Mouse (Mus musculus): Measurements from ENCODE around the gene Adcy4. TPM values are rescaled to one million over a fixed set of nuclear protein-coding genes. Genes with fewer than 3 reads are reported as not detected.

The Adcy4 gene
- polyA plus RNA-seq, 1 experiment from 2014 or later: 15.3 TPM

DNA sequence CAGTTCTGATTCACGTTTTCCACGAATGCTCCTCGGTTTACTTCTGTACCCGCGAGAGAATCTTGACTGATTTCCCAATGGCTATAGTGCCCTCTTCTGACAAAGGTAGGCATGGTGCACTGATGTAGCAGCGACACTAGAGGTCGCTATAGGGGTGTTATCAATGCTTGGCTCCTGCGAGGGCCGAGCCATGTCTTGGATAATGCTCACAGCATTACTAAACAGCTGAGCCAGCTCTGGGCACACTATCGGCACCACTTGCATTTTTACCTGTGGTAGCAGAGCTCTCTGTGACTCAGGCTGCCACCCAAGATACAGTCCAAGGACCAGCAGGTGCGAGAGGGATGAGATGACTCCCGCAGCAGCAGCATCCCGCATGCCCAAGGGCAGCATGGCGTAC, 2.6 kb downstream of the Adcy4 start:
- Histone ChIP-seq H3K9me3 (replicated peaks; ENCODE audit: control insufficient read depth, low read length) (no peaks in the 10 kb centered on the region), H3K4me3 (ENCODE audit: low read length) (peak overlapping the region; percentile 28), H3K27me3 (ENCODE audit: control insufficient read depth, insufficient read depth, low read length) (peaks cover 29% of the 10 kb centered on the region), H3K36me3 (ENCODE audit: control insufficient read depth, insufficient read depth) (no peaks in the 10 kb centered on the region), H3K4me1 (ENCODE audit: control insufficient read depth, insufficient read depth, low read length) (peaks cover 18% of the 10 kb centered on the region), H3K27ac (ENCODE audit: low read length) (peak overlapping the region; percentile 27; the same call in 1 of the 2 replicates), H3K4me2 (ENCODE audit: low read depth, low read length) (peak overlapping the region; percentile 57), H3K9ac (ENCODE audit: low read length) (peak overlapping the region; percentile 43; the same call in 1 of the 2 replicates)
- 14% methylated on average over 14 of the region's 14 CpGs for WGBS
- ATAC-seq (replicated peaks; ENCODE audit: extremely low read depth, insufficient read depth, low FRiP score): peak; percentile 69

DNA sequence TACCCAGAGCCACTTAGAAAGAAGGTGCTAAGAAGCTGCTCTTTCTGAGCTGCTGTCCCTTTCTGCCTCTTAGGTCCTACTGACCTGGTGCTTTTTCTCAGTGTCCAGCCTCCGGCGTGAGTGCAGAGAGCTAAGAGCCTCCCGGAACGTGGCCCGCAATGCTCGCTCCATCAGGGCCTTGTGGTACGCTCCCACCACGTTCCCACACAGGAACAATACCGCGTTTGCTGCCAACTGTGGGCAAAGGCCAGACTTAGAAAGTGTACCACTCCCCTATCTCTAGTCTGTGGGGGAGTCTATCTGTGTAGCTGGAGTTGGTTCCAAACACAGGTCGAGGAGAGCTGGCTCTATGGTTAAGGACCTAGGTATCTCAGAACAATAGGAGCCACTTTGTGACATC, 3.2 kb downstream of the Adcy4 start:
- H3K27me3 ChIP-seq (ENCODE audit: control insufficient read depth, insufficient read depth, low read length): peaks cover 29% of the 10 kb centered on the region

DNA sequence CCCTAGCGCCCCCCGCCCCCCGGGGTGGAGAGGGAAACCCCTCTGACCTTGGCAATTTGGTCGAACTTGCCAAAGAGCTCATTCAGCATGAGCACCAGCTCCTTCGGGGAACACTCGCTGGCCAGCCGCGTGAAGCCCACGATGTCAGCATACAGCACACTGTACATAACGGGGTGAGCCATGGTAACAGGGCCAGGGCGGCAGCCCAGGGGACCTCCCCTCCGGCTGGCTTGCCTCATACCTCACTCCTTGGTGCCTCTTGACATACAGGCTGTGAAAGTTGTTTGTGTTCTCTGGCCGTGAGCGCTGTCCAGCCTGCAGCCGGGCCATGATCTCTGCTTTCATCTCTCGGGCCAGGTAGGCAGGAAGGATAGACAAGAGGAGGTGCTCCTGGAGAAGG, 4.2 kb downstream of the Adcy4 start:
- no peak overlapping the region for H3K4me3 ChIP-seq (ENCODE audit: low read length)
- H3K27ac ChIP-seq (ENCODE audit: low read length): no peak overlapping the region
- H3K27me3 ChIP-seq (ENCODE audit: control insufficient read depth, insufficient read depth, low read length): peaks cover 24% of the 10 kb centered on the region
- H3K9me3 ChIP-seq (replicated peaks; ENCODE audit: control insufficient read depth, low read length): no peaks in the 10 kb centered on the region
- peaks cover 18% of the 10 kb centered on the region for H3K4me1 ChIP-seq (ENCODE audit: control insufficient read depth, insufficient read depth, low read length)
- no peak overlapping the region for H3K4me2 ChIP-seq (ENCODE audit: low read depth, low read length)
- WGBS: 45% methylated on average over 16 of the region's 16 CpGs
- no peak for ATAC-seq (replicated peaks; ENCODE audit: extremely low read depth, insufficient read depth, low FRiP score)
- H3K9ac ChIP-seq (ENCODE audit: low read length): no peak overlapping the region
- H3K36me3 ChIP-seq (ENCODE audit: control insufficient read depth, insufficient read depth): no peaks in the 10 kb centered on the region

More for the DNA sequence above, 3.2 kb downstream of the Adcy4 start:
- WGBS: 74% methylated on average over 11 of the region's 11 CpGs
- peak overlapping the region; percentile 57; the same call in 1 of the 2 replicates for H3K4me2 ChIP-seq (ENCODE audit: low read depth, low read length)
- no peak overlapping the region for H3K27ac ChIP-seq (ENCODE audit: low read length)
- H3K4me1 ChIP-seq (ENCODE audit: control insufficient read depth, insufficient read depth, low read length): peaks cover 18% of the 10 kb centered on the region
- no peak for ATAC-seq (replicated peaks; ENCODE audit: extremely low read depth, insufficient read depth, low FRiP score)
- H3K36me3 ChIP-seq (ENCODE audit: control insufficient read depth, insufficient read depth): no peaks in the 10 kb centered on the region
- H3K9ac ChIP-seq (ENCODE audit: low read length): no peak overlapping the region
- H3K9me3 ChIP-seq (replicated peaks; ENCODE audit: control insufficient read depth, low read length): no peaks in the 10 kb centered on the region
- no peak overlapping the region for H3K4me3 ChIP-seq (ENCODE audit: low read length)

DNA sequence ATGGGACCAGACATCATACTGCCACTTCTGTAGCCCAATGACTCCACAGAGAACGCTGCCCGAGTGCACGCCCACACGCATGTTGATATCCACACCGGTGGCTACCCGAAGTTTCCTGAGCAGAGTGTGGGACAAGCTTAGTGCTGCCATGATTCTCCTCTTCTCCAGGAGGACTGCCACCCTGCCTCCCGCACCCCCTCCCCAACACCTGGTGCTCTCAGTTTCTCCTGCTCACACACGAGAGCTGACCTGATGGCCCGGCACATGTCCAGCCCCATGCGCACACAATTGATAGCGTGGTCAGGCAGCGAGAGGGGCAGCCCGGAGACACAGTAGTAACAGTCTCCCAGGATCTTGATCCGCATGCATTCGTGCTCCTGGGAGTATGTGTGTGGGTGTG, 5.2 kb downstream of the Adcy4 start:
- Histone ChIP-seq H3K36me3 (ENCODE audit: control insufficient read depth, insufficient read depth) (no peaks in the 10 kb centered on the region), H3K4me3 (ENCODE audit: low read length) (no peak overlapping the region), H3K27me3 (ENCODE audit: control insufficient read depth, insufficient read depth, low read length) (peaks cover 18% of the 10 kb centered on the region), H3K9ac (ENCODE audit: low read length) (no peak overlapping the region), H3K4me1 (ENCODE audit: control insufficient read depth, insufficient read depth, low read length) (peaks cover 16% of the 10 kb centered on the region), H3K27ac (ENCODE audit: low read length) (no peak overlapping the region), H3K9me3 (replicated peaks; ENCODE audit: control insufficient read depth, low read length) (no peaks in the 10 kb centered on the region), H3K4me2 (ENCODE audit: low read depth, low read length) (no peak overlapping the region)
- no peak for ATAC-seq (replicated peaks; ENCODE audit: extremely low read depth, insufficient read depth, low FRiP score)
- WGBS: 81% methylated on average over 15 of the region's 15 CpGs

DNA sequence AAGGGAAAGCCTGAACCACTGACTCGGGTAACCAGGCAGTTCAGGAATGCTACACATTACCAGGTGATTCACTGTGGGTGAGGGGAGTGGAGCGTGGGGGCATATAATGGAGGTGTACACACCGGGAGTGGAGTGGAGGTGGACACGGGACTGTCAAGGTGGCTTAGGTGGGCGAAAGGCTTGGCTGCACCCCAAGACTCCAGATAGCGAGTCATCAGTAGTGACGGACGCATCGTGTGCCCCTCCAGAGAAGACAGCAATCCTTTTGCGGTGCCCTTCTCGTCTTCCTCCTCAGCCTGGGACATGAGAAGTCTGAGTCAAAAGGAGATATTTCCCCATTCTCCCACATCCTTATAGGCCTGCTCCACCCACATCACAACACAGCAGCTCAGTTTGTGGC, 6.1 kb downstream of the Adcy4 start:
- Histone ChIP-seq H3K4me2 (ENCODE audit: low read depth, low read length) (no peak overlapping the region), H3K4me1 (ENCODE audit: control insufficient read depth, insufficient read depth, low read length) (peaks cover 16% of the 10 kb centered on the region), H3K27me3 (ENCODE audit: control insufficient read depth, insufficient read depth, low read length) (peaks cover 14% of the 10 kb centered on the region), H3K36me3 (ENCODE audit: control insufficient read depth, insufficient read depth) (no peaks in the 10 kb centered on the region), H3K4me3 (ENCODE audit: low read length) (no peak overlapping the region), H3K27ac (ENCODE audit: low read length) (no peak overlapping the region), H3K9ac (ENCODE audit: low read length) (no peak overlapping the region), H3K9me3 (replicated peaks; ENCODE audit: control insufficient read depth, low read length) (no peaks in the 10 kb centered on the region)
- ATAC-seq (replicated peaks; ENCODE audit: extremely low read depth, insufficient read depth, low FRiP score): no peak
- WGBS: 80% methylated on average over 11 of the region's 11 CpGs

DNA sequence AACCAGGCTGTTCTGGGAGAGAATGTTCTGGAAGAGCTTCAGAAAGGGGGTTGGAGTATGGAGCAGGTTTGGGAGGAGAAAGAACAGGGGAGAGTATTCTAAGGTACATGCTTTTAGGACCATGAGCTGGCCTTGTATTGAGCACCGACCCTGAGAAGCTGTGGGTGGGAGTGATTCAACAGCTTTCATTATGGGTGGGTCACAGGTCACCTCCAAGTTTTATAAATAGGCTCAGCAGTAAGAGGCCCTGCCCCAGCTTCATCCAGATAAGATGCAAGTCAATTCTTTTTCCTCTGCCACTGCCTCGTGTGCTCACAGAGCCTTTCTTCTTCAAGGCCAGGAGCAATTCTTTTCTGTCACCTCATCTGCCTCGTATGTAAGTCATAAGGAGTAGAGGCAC, 6.7 kb downstream of the Adcy4 start:
- H3K4me3 ChIP-seq (ENCODE audit: low read length): no peak overlapping the region
- no peaks in the 10 kb centered on the region for H3K9me3 ChIP-seq (replicated peaks; ENCODE audit: control insufficient read depth, low read length)
- H3K27ac ChIP-seq (ENCODE audit: low read length): no peak overlapping the region
- WGBS: 31% methylated on average over 3 of the region's 3 CpGs
- H3K4me1 ChIP-seq (ENCODE audit: control insufficient read depth, insufficient read depth, low read length): peaks cover 16% of the 10 kb centered on the region
- H3K27me3 ChIP-seq (ENCODE audit: control insufficient read depth, insufficient read depth, low read length): peaks cover 8% of the 10 kb centered on the region
- no peak overlapping the region for H3K4me2 ChIP-seq (ENCODE audit: low read depth, low read length)
- no peaks in the 10 kb centered on the region for H3K36me3 ChIP-seq (ENCODE audit: control insufficient read depth, insufficient read depth)
- ATAC-seq (replicated peaks; ENCODE audit: extremely low read depth, insufficient read depth, low FRiP score): no peak
- H3K9ac ChIP-seq (ENCODE audit: low read length): no peak overlapping the region

DNA sequence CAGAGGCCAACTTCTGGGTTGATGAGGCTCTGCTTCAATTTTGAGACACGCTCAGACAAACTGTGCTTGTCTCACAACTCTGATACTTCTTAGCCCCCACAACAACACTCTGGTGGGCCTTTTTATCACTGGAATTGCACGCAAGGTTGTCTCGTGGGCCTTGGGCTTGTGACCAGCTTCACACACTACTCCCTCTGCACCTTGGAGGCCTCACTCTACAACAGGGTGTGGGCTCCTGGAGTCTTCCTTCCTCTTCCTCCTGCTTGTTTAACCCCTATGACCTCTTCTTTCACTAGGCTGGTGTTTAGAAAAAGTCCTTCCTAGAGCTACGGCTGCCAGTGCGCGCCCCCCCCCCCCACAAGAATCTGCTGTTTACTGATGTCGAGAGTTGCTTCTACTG, 7.2 kb downstream of the Adcy4 start:
- Histone ChIP-seq H3K27ac (ENCODE audit: low read length) (no peak overlapping the region), H3K36me3 (ENCODE audit: control insufficient read depth, insufficient read depth) (no peaks in the 10 kb centered on the region), H3K9me3 (replicated peaks; ENCODE audit: control insufficient read depth, low read length) (no peaks in the 10 kb centered on the region), H3K4me1 (ENCODE audit: control insufficient read depth, insufficient read depth, low read length) (peaks cover 15% of the 10 kb centered on the region), H3K4me2 (ENCODE audit: low read depth, low read length) (no peak overlapping the region), H3K9ac (ENCODE audit: low read length) (no peak overlapping the region), H3K27me3 (ENCODE audit: control insufficient read depth, insufficient read depth, low read length) (peaks cover 4% of the 10 kb centered on the region), H3K4me3 (ENCODE audit: low read length) (no peak overlapping the region)
- no peak for ATAC-seq (replicated peaks; ENCODE audit: extremely low read depth, insufficient read depth, low FRiP score)
- 47% methylated on average over 7 of the region's 7 CpGs for WGBS

DNA sequence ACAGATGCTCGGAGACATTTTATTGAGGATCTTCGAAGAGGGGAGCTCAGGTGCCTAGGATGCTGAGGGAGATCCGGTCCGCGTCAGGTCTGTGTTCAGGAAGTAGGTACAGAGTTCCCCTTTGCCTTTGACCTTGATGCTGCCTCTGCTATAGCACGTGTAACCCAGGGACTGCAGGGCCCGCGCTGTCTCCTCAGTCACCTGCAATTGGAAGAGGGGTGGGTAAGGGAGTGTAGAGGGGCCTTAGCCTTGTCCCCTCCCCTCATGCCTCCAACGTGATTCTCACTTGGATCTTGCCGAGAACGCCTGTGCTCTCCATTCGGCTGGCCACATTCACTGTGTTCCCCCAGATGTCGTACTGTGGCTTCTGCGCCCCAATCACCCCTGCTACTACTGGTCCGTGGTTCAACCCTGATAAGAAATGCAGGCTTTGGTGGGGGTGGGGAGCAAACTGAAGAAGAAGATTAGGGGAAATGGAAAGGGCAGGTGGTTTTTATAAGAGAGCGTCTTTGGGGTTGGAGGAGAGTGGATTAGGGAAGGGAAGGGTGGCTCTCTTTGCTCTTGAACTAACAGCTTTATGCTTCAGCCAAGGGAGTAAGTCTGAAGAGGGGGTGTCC, 14.7 kb downstream of the Adcy4 start:
- ATAC-seq (replicated peaks; ENCODE audit: extremely low read depth, insufficient read depth, low FRiP score): no peak
- Histone ChIP-seq H3K4me1 (ENCODE audit: control insufficient read depth, insufficient read depth, low read length) (0 out of 2 replicates have a peak, but pooled peaks cover 3% of the 10 kb centered on the region), H3K36me3 (ENCODE audit: control insufficient read depth, insufficient read depth) (no peaks in the 10 kb centered on the region), H3K9me3 (replicated peaks; ENCODE audit: control insufficient read depth, low read length) (no peaks in the 10 kb centered on the region), H3K4me2 (ENCODE audit: low read depth, low read length) (no peak overlapping the region), H3K27ac (ENCODE audit: low read length) (no peak overlapping the region), H3K9ac (ENCODE audit: low read length) (no peak overlapping the region), H3K4me3 (ENCODE audit: low read length) (no peak overlapping the region), H3K27me3 (ENCODE audit: control insufficient read depth, insufficient read depth, low read length) (peaks cover 12% of the 10 kb centered on the region)
- 69% methylated on average over 16 of the region's 16 CpGs for WGBS

DNA sequence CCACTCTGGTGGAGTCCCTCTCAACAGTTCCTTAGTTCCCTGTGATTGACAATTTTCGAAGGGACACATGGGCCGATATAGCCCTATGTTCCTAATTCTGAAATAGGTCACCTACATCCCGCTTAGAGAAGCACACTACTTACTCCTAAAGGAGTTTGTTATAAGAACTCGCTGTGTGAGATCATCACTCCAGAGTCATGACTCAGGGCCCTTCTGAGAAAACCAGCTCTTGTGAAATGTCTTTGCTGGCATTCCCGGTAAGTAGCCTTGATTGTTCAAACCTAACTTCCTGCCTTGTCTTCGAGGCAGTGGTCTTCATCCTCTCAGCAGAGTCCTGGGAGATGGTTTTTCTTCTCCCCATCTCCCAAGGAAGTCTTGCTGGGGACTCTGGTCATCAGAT, 15.3 kb downstream of the Adcy4 start:
- H3K9ac ChIP-seq (ENCODE audit: low read length): no peak overlapping the region
- WGBS: 73% methylated on average over 6 of the region's 6 CpGs
- H3K4me1 ChIP-seq (ENCODE audit: control insufficient read depth, insufficient read depth, low read length): peaks cover 4% of the 10 kb centered on the region; the same call in 1 of the 2 replicates
- H3K27ac ChIP-seq (ENCODE audit: low read length): no peak overlapping the region
- no peak overlapping the region for H3K4me3 ChIP-seq (ENCODE audit: low read length)
- H3K27me3 ChIP-seq (ENCODE audit: control insufficient read depth, insufficient read depth, low read length): peaks cover 12% of the 10 kb centered on the region
- no peak overlapping the region for H3K4me2 ChIP-seq (ENCODE audit: low read depth, low read length)
- no peaks in the 10 kb centered on the region for H3K9me3 ChIP-seq (replicated peaks; ENCODE audit: control insufficient read depth, low read length)
- ATAC-seq (replicated peaks; ENCODE audit: extremely low read depth, insufficient read depth, low FRiP score): no peak
- H3K36me3 ChIP-seq (ENCODE audit: control insufficient read depth, insufficient read depth): no peaks in the 10 kb centered on the region

Measured in heart, embryonic 16.5 days (tissue).